In the genomic region with DNA sequence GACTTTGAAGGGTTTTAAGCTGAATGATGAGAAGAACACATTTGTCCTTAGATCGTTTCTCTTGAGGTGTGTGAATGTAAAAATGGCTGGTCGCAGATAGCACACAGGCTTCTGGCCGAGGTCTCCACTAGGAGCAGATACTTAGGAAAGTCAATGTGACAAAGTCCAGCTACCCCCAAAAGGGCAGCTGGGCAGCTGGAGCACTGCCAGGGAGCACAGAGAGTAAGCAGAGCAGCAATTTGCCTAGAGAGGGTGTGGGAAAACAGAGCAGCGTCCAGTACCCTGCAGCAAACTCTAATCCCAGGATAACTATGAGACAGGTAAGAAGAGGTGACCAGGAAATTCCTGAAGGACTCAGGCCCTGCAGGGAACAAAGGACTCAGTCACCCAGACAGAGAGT, we compare ENCODE assay signal across 13 mouse cellular contexts.
A peak's percentile ranks its signal among the peaks of the same experiment; 100 is the strongest.
DNase-seq lines count a peak whose midpoint lies in the region; ATAC-seq and TF ChIP-seq lines count a peak whose summit lies in the region.
"Had no signal": no experiment of that assay in that cellular context is flagged by ENCODE, and none has a peak within 500 bp of the region (broad histone marks: within the 10 kb centered on the region; RNA-seq: fewer than 3 reads in every experiment).

No protein-coding gene starts in this region.

- no peak for DNase-seq in heart, adult 9 months (ENCODE audit: low spot score in 2 of 2)
- peak; percentile 42 for DNase-seq in kidney, adult 9 months
- DNase-seq in liver, embryonic 13.5 days: no peak
- DNase-seq in midbrain, embryonic 14.5 days: no peak
- DNase-seq in hindbrain, postnatal 0 days (ENCODE audit: low spot score): no peak
- DNase-seq: adrenal gland, postnatal 25 days; cerebellum, adult 9-10 months; lung, adult 18-20 months had no signal

- TF ChIP-seq CTCF in hindbrain, postnatal 0 days (IDR thresholded peaks at IDR 0.05; ENCODE audit: low read depth): no peak

- 0 out of 2 replicates have a peak, but pooled peaks have one; percentile 35 for ATAC-seq in heart, embryonic 12.5 days (ENCODE audit: insufficient number of reproducible peaks, low FRiP score)
- peak; percentile 81 for ATAC-seq in heart, embryonic 16.5 days (replicated peaks; ENCODE audit: extremely low read depth, insufficient read depth, low FRiP score)
- peak; percentile 38; the same call in 1 of the 2 replicates for ATAC-seq in liver, embryonic 13.5 days (ENCODE audit: low read depth)
- no peak for ATAC-seq in midbrain, embryonic 14.5 days (ENCODE audit: low FRiP score, low TSS enrichment)
- no peak for ATAC-seq in hindbrain, postnatal 0 days
- ATAC-seq: intestine, postnatal 0 days had no signal

- H3K36me3 ChIP-seq in heart, embryonic 12.5 days: no peaks in the 10 kb centered on the region
- no peaks in the 10 kb centered on the region for H3K36me3 ChIP-seq in heart, embryonic 16.5 days (ENCODE audit: control insufficient read depth, insufficient read depth)
- no peaks in the 10 kb centered on the region for H3K36me3 ChIP-seq in liver, embryonic 13.5 days
- no peaks in the 10 kb centered on the region for H3K36me3 ChIP-seq in midbrain, embryonic 14.5 days (ENCODE audit: control insufficient read depth, insufficient read depth, low read length)
- no peaks in the 10 kb centered on the region for H3K36me3 ChIP-seq in hindbrain, postnatal 0 days (ENCODE audit: insufficient read depth, low read length)
- H3K36me3 ChIP-seq: embryonic facial prominence, embryonic 15.5 days had no signal

- H3K4me3 ChIP-seq in heart, embryonic 12.5 days: no peak overlapping the region
- H3K4me3 ChIP-seq in heart, embryonic 16.5 days (ENCODE audit: low read length): no peak overlapping the region
- H3K4me3 ChIP-seq in liver, embryonic 13.5 days (replicated peaks): no peak overlapping the region
- H3K4me3 ChIP-seq in midbrain, embryonic 14.5 days (replicated peaks; ENCODE audit: low read depth, low read length): no peak overlapping the region
- no peak overlapping the region for H3K4me3 ChIP-seq in hindbrain, postnatal 0 days (ENCODE audit: low read length)
- H3K4me3 ChIP-seq: embryonic facial prominence, embryonic 15.5 days had no signal

- H3K9ac ChIP-seq in heart, embryonic 12.5 days: no peak overlapping the region
- H3K9ac ChIP-seq in heart, embryonic 16.5 days (ENCODE audit: low read length): no peak overlapping the region
- H3K9ac ChIP-seq in liver, embryonic 13.5 days: no peak overlapping the region
- no peak overlapping the region for H3K9ac ChIP-seq in midbrain, embryonic 14.5 days (replicated peaks; ENCODE audit: low read length)
- no peak overlapping the region for H3K9ac ChIP-seq in hindbrain, postnatal 0 days (replicated peaks; ENCODE audit: low read length)
- H3K9ac ChIP-seq: embryonic facial prominence, embryonic 15.5 days; hindbrain, embryonic 14.5 days had no signal

- WGBS in heart, embryonic 12.5 days: 40% methylated on average over 4 of the region's 4 CpGs
- WGBS in heart, embryonic 16.5 days: 37% methylated on average over 4 of the region's 4 CpGs
- 65% methylated on average over 4 of the region's 4 CpGs for WGBS in liver, embryonic 13.5 days (ENCODE audit: insufficient replicate concordance)
- WGBS in midbrain, embryonic 14.5 days: 91% methylated on average over 4 of the region's 4 CpGs
- 89% methylated on average over 4 of the region's 4 CpGs for WGBS in hindbrain, postnatal 0 days

- H3K4me1 ChIP-seq in heart, embryonic 12.5 days (replicated peaks): peaks cover 27% of the 10 kb centered on the region
- peaks cover 18% of the 10 kb centered on the region for H3K4me1 ChIP-seq in heart, embryonic 16.5 days (ENCODE audit: control insufficient read depth, insufficient read depth, low read length)
- H3K4me1 ChIP-seq in liver, embryonic 13.5 days (replicated peaks): peaks cover 54% of the 10 kb centered on the region
- H3K4me1 ChIP-seq in midbrain, embryonic 14.5 days (ENCODE audit: control insufficient read depth, insufficient read depth, low read length): peaks cover 8% of the 10 kb centered on the region; the same call in 1 of the 2 replicates
- no peaks in the 10 kb centered on the region for H3K4me1 ChIP-seq in hindbrain, postnatal 0 days (ENCODE audit: insufficient read depth, low read length)
- H3K4me1 ChIP-seq: embryonic facial prominence, embryonic 15.5 days had no signal

- peak overlapping the region; percentile 59; the same call in 1 of the 2 replicates for H3K27ac ChIP-seq in heart, embryonic 12.5 days (ENCODE audit: poor library complexity, severe bottlenecking)
- H3K27ac ChIP-seq in heart, embryonic 16.5 days (ENCODE audit: low read length): peak overlapping the region; percentile 89
- no peak overlapping the region for H3K27ac ChIP-seq in liver, embryonic 13.5 days
- H3K27ac ChIP-seq in midbrain, embryonic 14.5 days (replicated peaks; ENCODE audit: low read depth, low read length): no peak overlapping the region
- no peak overlapping the region for H3K27ac ChIP-seq in hindbrain, postnatal 0 days
- H3K27ac ChIP-seq: embryonic facial prominence, embryonic 15.5 days; hindbrain, embryonic 14.5 days had no signal

- no peaks in the 10 kb centered on the region for H3K27me3 ChIP-seq in heart, embryonic 12.5 days (replicated peaks)
- no peaks in the 10 kb centered on the region for H3K27me3 ChIP-seq in heart, embryonic 16.5 days (ENCODE audit: control insufficient read depth, insufficient read depth, low read length)
- no peaks in the 10 kb centered on the region for H3K27me3 ChIP-seq in liver, embryonic 13.5 days
- H3K27me3 ChIP-seq in midbrain, embryonic 14.5 days (ENCODE audit: control insufficient read depth, insufficient read depth, low read length): no peaks in the 10 kb centered on the region
- H3K27me3 ChIP-seq in hindbrain, postnatal 0 days (ENCODE audit: insufficient read depth, low read length): no peaks in the 10 kb centered on the region
- H3K27me3 ChIP-seq: embryonic facial prominence, embryonic 15.5 days had no signal

- H3K4me2 ChIP-seq in heart, embryonic 12.5 days: no peak overlapping the region
- no peak overlapping the region for H3K4me2 ChIP-seq in heart, embryonic 16.5 days (ENCODE audit: low read depth, low read length)
- H3K4me2 ChIP-seq in liver, embryonic 13.5 days: no peak overlapping the region
- no peak overlapping the region for H3K4me2 ChIP-seq in midbrain, embryonic 14.5 days (ENCODE audit: low read length)
- H3K4me2 ChIP-seq in hindbrain, postnatal 0 days (ENCODE audit: low read depth, low read length): no peak overlapping the region
- H3K4me2 ChIP-seq: embryonic facial prominence, embryonic 15.5 days; hindbrain, embryonic 14.5 days had no signal

- no peaks in the 10 kb centered on the region for H3K9me3 ChIP-seq in heart, embryonic 12.5 days (replicated peaks)
- no peaks in the 10 kb centered on the region for H3K9me3 ChIP-seq in heart, embryonic 16.5 days (replicated peaks; ENCODE audit: control insufficient read depth, low read length)
- no peaks in the 10 kb centered on the region for H3K9me3 ChIP-seq in liver, embryonic 13.5 days (replicated peaks)
- H3K9me3 ChIP-seq in midbrain, embryonic 14.5 days (ENCODE audit: control insufficient read depth, low read length): no peaks in the 10 kb centered on the region
- no peaks in the 10 kb centered on the region for H3K9me3 ChIP-seq in hindbrain, postnatal 0 days (ENCODE audit: low read length)
- H3K9me3 ChIP-seq: embryonic facial prominence, embryonic 15.5 days had no signal

Comparison
In these comparisons a context has a peak if more than half of its experiments do, and no peak if none do; other contexts are left out.
1. ATAC-seq: peak in heart, embryonic 12.5 days (single experiment), heart, embryonic 16.5 days (single experiment) and liver, embryonic 13.5 days (single experiment); none in midbrain, embryonic 14.5 days (single experiment) and hindbrain, postnatal 0 days (single experiment).
2. H3K27ac ChIP-seq: peak in heart, embryonic 12.5 days (single experiment) and heart, embryonic 16.5 days (single experiment); none in liver, embryonic 13.5 days (single experiment), midbrain, embryonic 14.5 days (single experiment) and hindbrain, postnatal 0 days (single experiment).